Mouse (Mus musculus): ENCODE measurements around the gene Mbtps1. TPM values are rescaled to one million over a fixed set of nuclear protein-coding genes. Genes with fewer than 3 reads are reported as not detected.

Gene Mbtps1
- polyA plus RNA-seq, 1 experiment from 2014 or later = 65.8 TPM

DNA sequence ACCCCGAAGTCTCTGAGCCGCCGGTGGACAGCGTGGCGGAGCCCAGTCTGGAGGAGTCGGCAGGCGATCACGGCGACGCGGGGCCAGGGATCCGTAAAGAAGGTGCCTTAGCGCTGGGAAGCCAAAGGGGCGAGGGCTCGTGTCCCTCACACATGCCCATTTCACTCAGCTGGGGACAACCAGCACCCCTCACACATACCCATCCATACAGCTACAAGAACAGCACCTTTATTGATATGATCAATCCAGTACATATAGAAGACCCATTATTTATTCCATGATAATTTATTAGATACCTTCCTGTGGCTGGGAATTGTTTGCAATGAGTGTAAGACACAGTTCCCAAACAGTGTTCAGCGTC lies 16.8 kb upstream of the Mbtps1 start:
- H3K27me3 ChIP-seq = peaks cover 15% of the 10 kb centered on the region; the same call in 1 of the 2 replicates
- ATAC-seq (replicated peaks) = no peak
- no peaks in the 10 kb centered on the region for H3K36me3 ChIP-seq
- 1% methylated on average over 16 of the region's 16 CpGs for WGBS
- no peak overlapping the region for H3K27ac ChIP-seq (replicated peaks)
- H3K9me3 ChIP-seq = no peaks in the 10 kb centered on the region
- peak overlapping the region; percentile 65 for H3K4me3 ChIP-seq
- peaks cover 24% of the 10 kb centered on the region for H3K4me1 ChIP-seq
- H3K9ac ChIP-seq (replicated peaks) = peak overlapping the region; percentile 90
- H3K4me2 ChIP-seq (replicated peaks) = peak overlapping the region; percentile 87

DNA sequence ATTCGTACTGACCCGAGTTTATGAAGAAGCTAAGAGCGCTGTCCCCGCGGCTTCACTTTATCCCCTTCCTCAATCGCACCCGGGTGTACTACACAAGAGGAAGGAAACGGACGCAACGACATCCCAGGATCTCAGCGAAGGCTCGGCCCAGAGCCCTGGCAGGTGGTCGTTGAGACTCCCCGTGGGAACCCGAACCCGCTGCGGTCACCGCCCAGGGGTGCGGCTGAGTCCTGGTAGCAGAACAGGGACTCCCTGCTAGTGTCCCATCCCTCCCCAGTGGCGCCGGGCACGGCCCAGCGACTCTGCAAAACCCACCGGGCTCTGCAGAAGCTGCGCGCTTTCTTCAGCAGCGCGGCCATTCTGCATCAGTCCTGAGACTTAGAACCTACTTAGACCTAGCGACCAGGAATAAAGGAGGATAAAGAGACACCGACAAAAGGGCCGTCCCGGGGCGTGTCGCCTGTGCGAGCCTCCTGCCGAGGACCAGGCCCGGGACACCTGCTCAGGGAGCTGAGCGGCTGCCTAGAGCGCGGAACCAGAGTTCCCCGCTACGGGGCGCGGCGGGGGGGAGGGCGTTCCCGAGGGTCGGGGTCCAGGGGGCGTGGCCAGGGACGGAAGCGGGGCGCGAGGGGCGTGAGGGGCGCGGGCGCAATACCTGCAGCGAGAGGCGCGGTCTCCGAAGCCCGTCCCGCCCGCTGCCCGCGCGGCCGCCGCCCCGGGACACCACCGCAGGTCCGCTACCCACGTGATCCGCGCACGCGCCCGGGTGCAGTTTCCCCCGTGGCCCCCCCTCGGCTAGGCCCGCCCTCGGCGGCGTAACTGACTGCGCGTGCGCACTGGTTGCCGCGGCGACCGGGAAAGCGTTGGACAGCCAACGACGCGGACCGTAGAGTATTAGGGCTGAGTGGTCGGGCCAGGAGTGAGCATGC lies 16.2 kb upstream of the Mbtps1 start, which contains the start of the genes Hsdl1 and Dnaaf1:
TSS of gene Hsdl1 (minus strand) at position 747 of the 929 bp plus-strand sequence.
TSS of gene Dnaaf1 (plus strand) at position 799 of the 929 bp plus-strand sequence.
- peaks cover 15% of the 10 kb centered on the region; the same call in 1 of the 2 replicates for H3K27me3 ChIP-seq
- peak within 1 kb of the TSS; percentile 87 for H3K4me2 ChIP-seq (replicated peaks)
- H3K9ac ChIP-seq (replicated peaks) = peak within 1 kb of the TSS; percentile 90
- no peaks in the 10 kb centered on the region for H3K9me3 ChIP-seq
- peak within 1 kb of the TSS; percentile 65 for H3K4me3 ChIP-seq
- ATAC-seq (replicated peaks) = peak; percentile 91
- H3K36me3 ChIP-seq = no peaks in the 10 kb centered on the region
- WGBS = under 1% methylated on average over 83 of the region's 97 CpGs
- H3K27ac ChIP-seq (replicated peaks) = peak within 1 kb of the TSS; percentile 80
- H3K4me1 ChIP-seq = peaks cover 24% of the 10 kb centered on the region

DNA sequence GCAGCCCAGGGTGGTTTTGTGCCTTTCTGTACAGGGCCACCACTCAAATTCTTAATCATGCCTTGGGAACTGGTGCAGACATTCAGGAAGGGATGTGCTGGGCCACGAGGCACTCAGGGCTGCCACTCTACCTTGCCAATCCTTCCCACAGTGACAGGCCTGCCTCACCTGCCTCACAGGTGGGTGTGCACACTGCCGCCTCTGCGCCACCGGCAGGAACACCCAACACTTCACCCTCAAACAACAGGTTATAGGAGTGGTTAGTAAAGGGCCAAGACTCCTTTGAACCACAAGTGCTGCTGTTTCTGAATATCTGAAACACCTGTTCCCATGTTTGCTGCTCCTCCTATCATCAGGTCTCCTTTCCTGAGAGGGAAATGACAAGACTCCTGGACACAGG lies 13.9 kb upstream of the Mbtps1 start:
- no peak overlapping the region for H3K4me2 ChIP-seq (replicated peaks)
- no peak for ATAC-seq (replicated peaks)

DNA sequence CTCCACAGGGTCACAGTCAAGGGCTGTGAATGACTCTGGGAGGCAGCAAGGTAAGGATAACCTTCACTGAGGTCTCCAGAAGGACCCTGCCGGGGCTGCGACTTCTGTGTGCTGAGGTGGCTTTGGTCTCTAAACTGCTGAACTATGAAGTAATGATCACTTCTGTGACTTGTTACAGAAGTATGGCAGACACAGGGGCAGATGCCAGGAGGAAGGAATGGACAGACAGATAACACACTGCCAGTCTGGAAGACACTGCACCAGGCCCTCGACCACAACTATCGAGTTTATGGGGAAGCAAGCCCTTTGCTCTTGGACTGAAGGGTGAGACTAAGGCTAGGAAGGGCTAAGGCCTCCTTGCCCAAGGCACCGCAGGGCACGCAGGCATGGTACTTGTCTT lies 12.6 kb upstream of the Mbtps1 start:
- Histone ChIP-seq H3K36me3 (peaks cover 11% of the 10 kb centered on the region; the same call in 1 of the 2 replicates), H3K4me3 (no peak overlapping the region), H3K27me3 (peaks cover 5% of the 10 kb centered on the region; the same call in 1 of the 2 replicates), H3K27ac (replicated peaks) (no peak overlapping the region), H3K9ac (replicated peaks) (no peak overlapping the region), H3K9me3 (no peaks in the 10 kb centered on the region), H3K4me2 (replicated peaks) (no peak overlapping the region), H3K4me1 (peaks cover 24% of the 10 kb centered on the region)
- no peak for ATAC-seq (replicated peaks)
- WGBS = 88% methylated on average over 6 of the region's 6 CpGs

More for the DNA sequence above, 13.9 kb upstream of the Mbtps1 start:
- Histone ChIP-seq H3K4me1 (peaks cover 24% of the 10 kb centered on the region), H3K4me3 (no peak overlapping the region), H3K36me3 (0 out of 2 replicates have a peak, but pooled peaks cover 5% of the 10 kb centered on the region), H3K9ac (replicated peaks) (no peak overlapping the region), H3K9me3 (no peaks in the 10 kb centered on the region), H3K27ac (replicated peaks) (no peak overlapping the region), H3K27me3 (peaks cover 12% of the 10 kb centered on the region; the same call in 1 of the 2 replicates)
- WGBS = 88% methylated on average over 4 of the region's 4 CpGs

DNA sequence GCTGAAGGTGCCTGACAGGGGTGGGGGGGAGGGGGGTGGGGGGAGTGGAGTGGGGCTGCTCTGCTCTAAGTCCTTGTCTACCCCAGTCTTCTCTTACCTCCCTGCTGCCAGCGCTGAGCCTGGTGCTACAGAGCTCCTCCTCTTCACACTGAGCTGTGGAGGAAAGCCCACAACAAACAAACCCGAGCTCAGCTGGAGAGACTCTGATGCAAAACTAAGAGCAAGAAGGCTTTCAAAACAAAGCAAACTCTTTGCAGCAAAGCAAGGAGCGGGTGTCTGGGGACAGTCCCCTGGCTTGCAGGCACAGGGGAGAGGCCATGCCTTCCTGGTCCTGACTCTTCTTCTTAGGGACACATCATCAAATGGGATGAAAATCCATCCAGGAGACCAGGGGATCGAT lies 11.3 kb upstream of the Mbtps1 start:
- no peaks in the 10 kb centered on the region for H3K9me3 ChIP-seq
- no peak overlapping the region for H3K27ac ChIP-seq (replicated peaks)
- no peak for ATAC-seq (replicated peaks)
- no peak overlapping the region for H3K4me2 ChIP-seq (replicated peaks)
- peaks cover 20% of the 10 kb centered on the region for H3K4me1 ChIP-seq
- H3K27me3 ChIP-seq = no peaks in the 10 kb centered on the region
- 45% methylated on average over 4 of the region's 4 CpGs for WGBS
- H3K9ac ChIP-seq (replicated peaks) = no peak overlapping the region
- H3K36me3 ChIP-seq = peaks cover 23% of the 10 kb centered on the region
- H3K4me3 ChIP-seq = no peak overlapping the region

DNA sequence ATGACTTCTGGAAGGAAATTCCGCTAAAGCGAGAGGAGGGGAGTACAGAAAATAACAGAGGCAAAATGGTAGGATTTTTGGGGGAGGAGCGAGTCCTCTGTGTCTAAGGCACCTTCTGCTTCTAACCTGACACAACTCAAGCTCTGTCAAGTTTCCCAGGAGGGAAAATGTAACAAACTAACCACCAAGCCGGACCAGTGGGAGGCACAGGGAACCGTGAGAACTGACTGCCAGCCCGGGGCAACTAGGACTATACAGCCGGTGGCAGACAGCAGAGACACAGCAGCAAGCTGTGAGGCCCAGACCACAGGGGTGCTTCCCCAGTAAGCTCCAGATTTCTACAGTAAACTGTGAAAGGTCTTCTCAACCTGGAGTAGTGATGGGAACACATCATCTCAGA lies 10.4 kb upstream of the Mbtps1 start:
- no peak overlapping the region for H3K27ac ChIP-seq (replicated peaks)
- no peak for ATAC-seq (replicated peaks)
- no peaks in the 10 kb centered on the region for H3K9me3 ChIP-seq
- 69% methylated on average over 7 of the region's 7 CpGs for WGBS
- peaks cover 30% of the 10 kb centered on the region for H3K36me3 ChIP-seq
- no peak overlapping the region for H3K4me3 ChIP-seq
- H3K4me2 ChIP-seq (replicated peaks) = no peak overlapping the region
- no peak overlapping the region for H3K9ac ChIP-seq (replicated peaks)
- peaks cover 16% of the 10 kb centered on the region for H3K4me1 ChIP-seq
- H3K27me3 ChIP-seq = no peaks in the 10 kb centered on the region

DNA sequence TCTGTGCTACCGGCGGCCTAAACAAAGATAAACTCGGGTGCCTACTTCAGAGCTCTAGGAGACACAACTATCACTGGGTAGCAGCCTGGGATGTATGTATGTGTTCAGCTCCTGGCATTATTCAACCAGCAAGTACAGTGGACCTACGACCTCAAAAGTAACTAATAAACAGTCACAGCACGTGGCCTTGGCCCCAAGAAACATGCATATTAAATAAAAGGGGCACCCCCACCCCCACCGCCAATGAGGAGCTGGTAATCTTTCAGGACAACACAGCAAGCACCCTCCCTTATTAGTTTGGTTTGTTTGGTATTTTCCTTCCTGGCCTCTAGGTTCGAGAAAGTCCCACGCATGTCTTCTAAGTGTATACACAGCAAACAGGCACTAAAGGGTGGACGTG lies 9.7 kb upstream of the Mbtps1 start:
- Histone ChIP-seq H3K4me3 (no peak overlapping the region), H3K4me1 (peaks cover 9% of the 10 kb centered on the region), H3K9me3 (no peaks in the 10 kb centered on the region), H3K27me3 (no peaks in the 10 kb centered on the region), H3K4me2 (replicated peaks) (no peak overlapping the region), H3K36me3 (peaks cover 31% of the 10 kb centered on the region), H3K27ac (replicated peaks) (no peak overlapping the region), H3K9ac (replicated peaks) (no peak overlapping the region)
- 92% methylated on average over 9 of the region's 9 CpGs for whole genome bisulfite sequencing
- ATAC-seq (replicated peaks) = no peak

DNA sequence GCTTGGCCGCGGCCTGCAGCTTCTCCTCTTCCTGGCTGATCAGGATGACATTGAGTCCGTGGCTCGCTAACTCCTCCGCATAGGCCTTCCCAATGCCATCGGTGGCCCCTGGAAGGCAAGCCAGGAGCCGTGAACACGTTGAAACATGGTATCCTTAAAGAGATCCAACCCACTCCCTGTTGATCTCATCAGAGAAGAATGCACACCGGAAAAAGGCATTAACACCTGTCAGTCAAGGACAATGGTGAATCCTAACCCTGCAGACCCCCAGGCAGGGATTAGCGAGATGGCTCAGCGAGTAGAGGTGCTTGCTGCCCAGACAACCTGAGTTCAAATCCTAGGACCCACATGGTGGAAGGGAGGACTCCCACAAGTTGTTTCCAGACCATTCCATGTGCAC lies 7.8 kb upstream of the Mbtps1 start:
- H3K9me3 ChIP-seq = no peaks in the 10 kb centered on the region
- no peak overlapping the region for H3K27ac ChIP-seq (replicated peaks)
- 84% methylated on average over 11 of the region's 11 CpGs for WGBS
- no peak overlapping the region for H3K4me3 ChIP-seq
- H3K36me3 ChIP-seq = peaks cover 45% of the 10 kb centered on the region
- no peak overlapping the region for H3K9ac ChIP-seq (replicated peaks)
- ATAC-seq (replicated peaks) = no peak
- H3K4me2 ChIP-seq (replicated peaks) = no peak overlapping the region
- H3K27me3 ChIP-seq = no peaks in the 10 kb centered on the region
- no peaks in the 10 kb centered on the region for H3K4me1 ChIP-seq

DNA sequence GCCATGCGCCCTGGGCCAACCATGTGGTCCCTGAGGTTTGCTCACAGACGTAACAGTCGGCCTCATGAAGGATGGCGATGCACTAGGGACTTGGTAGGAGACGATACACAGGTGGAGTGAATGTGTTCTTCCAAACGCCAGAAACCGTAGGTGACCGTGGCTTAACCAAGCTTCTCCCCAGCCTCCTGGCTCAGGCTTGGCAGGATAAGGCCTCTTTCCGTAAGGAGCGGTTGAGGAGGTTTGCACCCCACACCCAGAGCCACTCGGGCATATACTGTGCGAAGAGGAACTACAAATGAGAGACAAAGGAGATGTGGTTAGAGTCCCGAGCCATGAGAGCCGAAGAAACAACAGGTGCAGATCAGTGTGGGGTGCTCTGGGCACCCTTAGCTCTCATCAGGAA lies 5.3 kb upstream of the Mbtps1 start:
- no peak overlapping the region for H3K27ac ChIP-seq (replicated peaks)
- H3K9ac ChIP-seq (replicated peaks) = no peak overlapping the region
- H3K36me3 ChIP-seq = peaks cover 45% of the 10 kb centered on the region
- no peaks in the 10 kb centered on the region for H3K27me3 ChIP-seq
- WGBS = 95% methylated on average over 14 of the region's 14 CpGs
- no peaks in the 10 kb centered on the region for H3K9me3 ChIP-seq
- peaks cover 4% of the 10 kb centered on the region; the same call in 1 of the 2 replicates for H3K4me1 ChIP-seq
- H3K4me2 ChIP-seq (replicated peaks) = no peak overlapping the region
- ATAC-seq (replicated peaks) = no peak
- no peak overlapping the region for H3K4me3 ChIP-seq

DNA sequence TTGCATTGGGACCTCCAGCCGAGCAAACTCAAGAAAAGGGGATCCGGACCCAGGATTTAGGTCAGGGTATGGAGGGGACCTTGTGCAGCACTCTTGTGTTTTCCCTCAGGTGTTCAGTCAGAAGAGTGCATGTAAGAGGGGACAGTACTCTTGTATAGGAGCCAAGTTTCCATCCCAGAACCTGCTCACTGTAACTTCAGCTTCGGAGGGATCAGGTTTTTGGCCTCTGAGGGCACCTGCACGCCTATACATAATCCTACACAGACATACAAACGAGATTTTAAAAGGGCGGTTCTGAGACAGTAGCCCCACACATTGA lies 826 bp upstream of the Mbtps1 start:
- WGBS = 89% methylated on average over 6 of the region's 6 CpGs
- H3K36me3 ChIP-seq = peaks cover 18% of the 10 kb centered on the region
- ATAC-seq (replicated peaks) = peak; percentile 1; the same call in 1 of the 2 replicates
- H3K4me1 ChIP-seq = peaks cover 34% of the 10 kb centered on the region
- H3K27me3 ChIP-seq = no peaks in the 10 kb centered on the region
- H3K4me3 ChIP-seq = no peak overlapping the region
- H3K9me3 ChIP-seq = no peaks in the 10 kb centered on the region
- peak overlapping the region; percentile 90 for H3K4me2 ChIP-seq (replicated peaks)
- peak overlapping the region; percentile 95; the same call in 1 of the 2 replicates for H3K27ac ChIP-seq (replicated peaks)
- H3K9ac ChIP-seq (replicated peaks) = no peak overlapping the region

DNA sequence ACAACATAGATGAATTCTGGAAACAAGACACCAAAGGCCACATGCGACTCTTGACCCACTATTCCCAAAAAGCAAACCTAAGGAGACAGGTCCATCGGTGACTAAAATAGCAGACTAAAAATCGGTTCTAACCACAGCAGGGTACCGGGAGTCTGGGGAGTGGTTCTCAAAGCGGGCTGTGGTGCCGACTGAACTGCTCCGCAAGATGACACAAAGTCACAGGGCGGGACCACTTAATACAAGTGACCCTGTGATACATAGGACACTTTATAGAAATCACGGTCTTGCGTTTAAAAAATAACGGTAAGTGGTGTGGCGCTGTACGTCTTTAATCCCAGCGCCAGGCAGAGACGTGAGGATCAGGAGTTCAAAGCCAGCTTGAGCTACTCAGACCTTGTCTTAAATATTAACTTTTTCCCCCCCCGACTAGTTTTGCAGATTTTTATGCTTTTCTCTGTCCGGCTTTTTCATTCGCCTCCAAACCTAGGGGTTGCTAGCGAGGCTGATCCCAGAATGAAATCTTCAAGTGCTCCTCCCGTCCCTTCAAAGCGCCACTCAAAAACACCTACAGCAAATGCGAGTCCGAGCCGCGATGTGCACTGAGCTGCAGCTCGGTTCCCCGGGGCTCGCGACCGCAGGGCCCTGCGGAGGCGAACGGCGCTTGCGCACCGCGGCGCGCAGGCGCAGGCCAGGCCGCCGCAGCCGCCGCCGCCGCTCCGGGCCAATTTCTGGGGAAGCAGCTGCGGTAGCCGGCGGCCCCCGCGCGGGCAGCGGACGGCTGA lies 523 bp downstream of the Mbtps1 start:
- H3K4me3 ChIP-seq = peak overlapping the region; percentile 79
- peaks cover 34% of the 10 kb centered on the region for H3K4me1 ChIP-seq
- no peaks in the 10 kb centered on the region for H3K27me3 ChIP-seq
- H3K36me3 ChIP-seq = peaks cover 14% of the 10 kb centered on the region
- 1% methylated on average over 55 of the region's 55 CpGs for WGBS
- H3K9ac ChIP-seq (replicated peaks) = peak overlapping the region; percentile 89
- H3K27ac ChIP-seq (replicated peaks) = peak overlapping the region; percentile 95
- peak overlapping the region; percentile 90 for H3K4me2 ChIP-seq (replicated peaks)
- no peaks in the 10 kb centered on the region for H3K9me3 ChIP-seq
- peak; percentile 92 for ATAC-seq (replicated peaks)

DNA sequence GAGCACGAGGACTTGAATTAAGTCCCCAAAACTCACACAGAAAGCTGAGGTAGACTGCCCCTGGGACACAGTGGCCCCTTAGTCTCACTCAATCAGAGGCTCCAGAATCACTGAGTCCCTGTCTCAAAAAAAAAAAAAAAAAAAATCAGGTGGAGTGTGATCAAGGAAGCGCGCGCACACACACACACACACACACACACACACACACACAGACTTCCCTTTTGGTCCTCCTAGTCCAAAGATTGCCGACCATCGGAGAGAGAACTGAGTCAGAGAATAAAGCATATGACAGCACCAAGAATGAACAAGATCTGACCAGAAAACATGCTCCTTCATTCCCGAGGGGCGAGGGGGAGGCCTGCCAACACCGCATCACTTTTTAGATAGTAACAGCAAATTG lies 1.4 kb downstream of the Mbtps1 start:
- H3K9me3 ChIP-seq = no peaks in the 10 kb centered on the region
- H3K4me3 ChIP-seq = peak overlapping the region; percentile 79
- 77% methylated on average over 9 of the region's 9 CpGs for WGBS
- peak overlapping the region; percentile 90 for H3K4me2 ChIP-seq (replicated peaks)
- no peak overlapping the region for H3K27ac ChIP-seq (replicated peaks)
- H3K9ac ChIP-seq (replicated peaks) = peak overlapping the region; percentile 89; the same call in 1 of the 2 replicates
- no peak for ATAC-seq (replicated peaks)
- H3K36me3 ChIP-seq = peaks cover 5% of the 10 kb centered on the region
- no peaks in the 10 kb centered on the region for H3K27me3 ChIP-seq
- peaks cover 34% of the 10 kb centered on the region for H3K4me1 ChIP-seq
